Mouse (Mus musculus) urinary bladder, postnatal 4 days (tissue): ENCODE measurements at regions not wholly inside any gene's neighbourhood (a gene's known extent, or its start where the extent isn't known, plus 50 kb on each side); places are given as distances from the start of the nearest gene placed in this dataset.

ENCODE experiments used
- DNase-seq, 2 experiments: peaks; one replicate each; pipeline ENCODE4 v3.0.0; 2021 to 2022; ENCODE audit warnings: low spot score in 2 of 2

DNA sequence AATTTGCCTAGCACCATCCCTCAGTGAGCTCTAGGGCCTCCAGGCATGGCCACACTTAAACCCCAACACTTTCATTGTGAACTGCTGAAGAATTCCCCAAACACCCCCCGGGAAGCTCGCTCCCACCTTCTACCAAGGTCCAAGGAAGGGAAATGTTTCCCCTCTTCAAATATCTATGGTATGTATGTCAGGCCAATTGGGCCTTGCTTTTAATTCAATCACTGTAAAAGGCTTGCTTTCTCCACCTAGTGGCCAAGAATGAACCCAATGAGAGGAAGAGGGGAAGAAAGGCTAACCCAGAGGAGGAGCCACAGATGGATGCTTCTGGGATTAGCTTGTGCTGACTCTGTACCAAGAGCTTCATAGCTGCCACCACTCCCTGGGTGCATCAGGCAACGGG is 336.3 kb upstream of the Tgfbr2 start:
- no peak for DNase-seq

- DNase-seq: no peak
Observed at GRCm38 (mm10) chr9:116507756-116508155, 332.6 kb upstream of the Tgfbr2 start.

DNA sequence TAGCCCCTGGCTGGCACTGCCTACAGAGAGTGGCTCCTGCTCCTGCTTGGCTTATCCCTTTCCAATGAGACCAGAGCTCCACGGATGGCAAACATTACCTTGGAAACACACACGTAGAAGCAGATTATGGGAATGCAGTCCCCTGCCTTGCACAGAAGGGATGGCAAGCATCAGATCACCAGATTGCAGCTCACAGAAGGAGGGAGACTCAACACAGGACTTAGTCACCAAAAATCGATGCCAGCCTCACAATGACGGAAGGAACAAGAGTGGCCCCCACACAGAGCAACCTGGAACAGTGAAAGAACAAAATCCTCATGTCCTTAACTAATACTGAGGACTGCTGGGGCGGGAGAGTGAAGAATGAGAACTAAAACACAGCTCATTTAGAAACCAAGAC is 327.7 kb upstream of the Tgfbr2 start:
- no peak for DNase-seq

DNA sequence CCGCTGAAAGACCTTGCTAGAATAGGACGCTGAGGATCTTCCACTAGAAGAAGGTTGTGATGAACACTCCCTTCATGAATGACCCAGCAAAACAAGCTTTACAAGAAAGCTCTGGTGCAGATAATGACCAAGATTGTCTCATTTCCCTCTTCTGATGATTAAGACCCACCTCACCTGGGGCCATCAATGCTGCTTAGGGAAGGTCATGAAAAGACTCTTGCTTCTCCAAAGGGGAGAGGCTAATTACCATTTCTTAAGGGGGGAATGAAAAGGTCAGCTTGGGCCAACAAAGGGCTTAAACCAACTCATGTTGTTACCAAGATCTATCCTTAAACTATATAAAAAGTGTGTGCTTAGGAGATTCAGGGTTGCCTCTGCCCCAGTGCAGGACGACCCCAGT is 325.8 kb upstream of the Tgfbr2 start:
- no peak for DNase-seq

GRCm38 (mm10) chr9:116491227-116491626 is 316.1 kb upstream of the Tgfbr2 start:
- no peak for DNase-seq

GRCm38 (mm10) chr9:116489787-116490186 is 314.6 kb upstream of the Tgfbr2 start:
- no peak for DNase-seq

DNA sequence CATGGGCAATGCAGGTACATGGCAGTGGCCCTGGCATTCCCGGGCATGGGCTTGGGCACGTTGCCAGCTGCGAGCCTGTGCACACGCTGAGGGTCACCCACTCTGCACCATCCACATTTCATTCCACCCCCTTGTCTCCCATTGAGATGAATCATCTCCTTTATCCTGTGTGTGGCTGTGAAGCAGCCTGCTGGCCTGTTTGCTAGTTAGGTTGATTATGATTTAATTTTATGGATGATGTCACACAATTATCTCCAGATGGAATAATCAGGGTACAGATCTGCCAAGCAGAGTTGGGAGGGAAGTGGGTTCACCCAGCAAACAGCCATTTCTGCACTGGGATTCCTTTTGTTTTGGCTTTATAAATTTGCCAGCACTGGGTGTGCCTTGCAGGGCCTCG is 314.1 kb upstream of the Tgfbr2 start:
- no peak for DNase-seq

GRCm38 (mm10) chr9:116477309-116477708 is 302.1 kb upstream of the Tgfbr2 start:
- no peak for DNase-seq

- no peak for DNase-seq
Observed at GRCm38 (mm10) chr9:116475206-116475955, 300.2 kb upstream of the Tgfbr2 start.

DNA sequence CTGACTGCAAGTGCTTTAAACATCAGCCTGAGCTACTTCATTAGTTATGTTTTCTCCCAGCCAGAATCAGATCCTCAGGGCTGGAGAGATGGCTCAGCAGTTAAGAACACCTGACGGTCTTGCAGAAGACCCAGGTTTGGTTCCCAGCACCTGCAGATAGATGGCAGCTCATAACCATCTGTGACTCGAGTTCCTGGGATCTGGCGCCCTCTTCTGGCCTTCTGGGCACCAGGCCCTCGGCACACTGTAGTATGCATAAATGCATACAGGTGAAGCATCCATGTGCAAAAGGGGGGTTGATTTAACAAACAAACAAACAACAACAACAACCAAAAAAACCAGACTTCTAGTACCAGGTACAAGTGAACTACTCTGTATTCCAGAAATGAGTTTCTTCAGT is 297.7 kb upstream of the Tgfbr2 start:
- no peak for DNase-seq

GRCm38 (mm10) chr9:116468569-116469250 is 293.6 kb upstream of the Tgfbr2 start:
- no peak for DNase-seq

GRCm38 (mm10) chr9:116466336-116466735 is 291.2 kb upstream of the Tgfbr2 start:
- DNase-seq: no peak

DNA sequence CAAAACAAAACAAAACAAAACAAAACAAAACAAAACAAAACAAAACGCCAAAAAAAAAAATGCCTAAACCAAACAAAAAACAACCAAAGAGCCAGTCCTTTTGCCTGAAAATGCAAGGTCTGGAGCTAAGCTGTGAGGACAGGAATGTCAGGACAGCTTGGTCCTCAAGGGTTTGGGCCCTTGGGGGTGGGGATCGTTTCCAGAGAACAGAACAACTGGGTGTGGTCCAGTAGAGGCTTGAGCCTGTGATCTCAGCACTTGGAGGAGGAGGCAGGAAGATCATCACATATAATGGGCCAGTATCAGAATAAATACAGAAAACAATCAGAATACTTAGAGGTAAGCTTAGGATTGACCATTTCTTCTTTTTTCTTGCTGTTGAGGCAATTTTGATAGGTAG is 289.5 kb upstream of the Tgfbr2 start:
- no peak for DNase-seq

DNA sequence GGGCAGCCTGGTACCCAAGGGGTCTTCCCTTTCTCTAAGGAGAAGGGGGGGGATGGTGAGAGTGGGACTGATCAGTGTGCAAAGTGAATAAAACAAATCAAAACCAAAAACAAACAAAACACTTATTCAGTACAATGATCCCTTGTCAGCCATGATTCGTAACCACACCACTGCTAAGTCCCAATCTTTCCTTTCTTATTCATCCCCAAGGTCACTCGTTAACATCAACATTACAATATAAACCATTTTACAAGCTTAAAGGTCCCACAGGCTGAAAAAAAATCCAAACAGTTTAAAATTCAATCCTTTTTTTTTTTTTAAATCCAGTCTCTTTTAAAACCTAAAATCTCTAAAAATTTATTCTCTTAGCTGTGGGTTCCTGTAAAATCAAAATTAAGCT is 287.1 kb upstream of the Tgfbr2 start:
- DNase-seq: no peak

DNA sequence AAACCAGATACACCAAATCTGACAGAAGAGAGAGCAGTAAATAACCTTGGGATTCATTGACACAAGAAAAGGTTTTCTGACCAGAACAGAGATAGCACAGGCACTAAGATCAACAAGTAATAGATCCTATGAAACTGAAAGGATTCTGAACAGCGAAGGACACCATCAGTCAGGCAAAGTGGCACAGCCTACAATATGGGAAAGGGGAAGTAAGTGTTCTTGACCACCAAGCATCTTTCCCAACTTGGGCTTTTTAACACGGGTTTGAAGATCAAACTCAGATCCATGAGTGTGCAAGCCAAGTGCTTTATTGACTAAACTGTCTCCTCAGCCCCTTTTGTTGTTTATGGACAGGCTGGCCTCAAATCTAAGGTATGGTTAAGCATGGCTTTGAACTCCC is 284.9 kb upstream of the Tgfbr2 start:
- DNase-seq: no peak

DNA sequence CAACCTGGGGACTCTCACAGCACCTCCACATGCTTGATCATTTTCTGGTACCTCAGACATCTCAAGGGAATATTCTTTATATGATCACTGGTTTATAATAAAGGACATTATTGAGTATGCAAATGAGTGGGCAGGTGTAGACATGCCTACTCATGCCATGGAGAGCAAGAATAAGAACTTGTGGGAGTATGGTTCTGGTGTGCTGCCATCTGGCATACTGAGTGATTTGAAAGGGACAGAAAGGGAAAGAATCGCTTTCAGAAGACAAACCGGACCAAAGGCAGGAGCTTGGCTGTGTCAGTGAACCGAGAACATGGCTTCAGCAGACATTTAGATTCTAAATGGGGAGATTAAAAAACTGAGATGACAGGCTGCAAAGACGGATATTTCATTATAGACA is 276.9 kb upstream of the Tgfbr2 start:
- DNase-seq: no peak

DNA sequence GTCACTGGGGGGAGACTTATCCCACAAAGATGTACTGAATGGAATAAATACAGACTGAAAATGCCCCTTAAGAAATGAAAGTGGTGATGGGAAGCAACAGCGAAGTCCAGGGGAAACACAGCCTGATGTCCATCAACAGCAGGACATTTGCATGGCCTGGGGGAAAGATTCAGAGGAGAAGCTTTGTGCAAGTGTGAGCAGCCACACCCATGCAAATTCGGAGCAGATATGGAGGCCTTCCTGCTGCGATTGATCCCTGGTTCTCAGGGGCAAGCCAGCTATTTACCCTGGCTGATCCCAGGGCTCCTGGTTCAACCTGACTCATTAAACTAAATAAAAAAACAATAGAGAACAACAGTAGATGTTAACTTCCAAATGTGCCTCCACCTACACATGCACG is 275.7 kb upstream of the Tgfbr2 start:
- DNase-seq: no peak

GRCm38 (mm10) chr9:116447734-116448133 is 272.6 kb upstream of the Tgfbr2 start:
- no peak for DNase-seq

DNA sequence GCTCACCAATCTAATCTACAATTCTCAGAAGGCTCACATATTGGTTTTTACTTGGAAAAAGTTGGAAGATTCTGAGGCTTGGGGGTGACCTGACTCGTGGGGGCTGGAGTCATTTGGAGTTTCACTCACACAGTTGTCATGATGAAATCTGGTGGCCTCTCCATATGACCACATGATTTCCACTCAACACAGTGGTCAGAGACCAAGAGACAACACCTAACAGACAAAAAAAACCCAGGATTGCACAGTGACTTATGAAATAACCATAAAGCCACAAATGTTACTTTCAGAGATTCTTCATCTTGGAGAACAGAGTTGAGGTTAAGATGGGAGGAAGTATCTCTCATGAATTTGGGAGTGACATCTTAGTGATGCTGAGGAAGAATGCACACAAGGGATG is 263.4 kb upstream of the Tgfbr2 start:
- DNase-seq: no peak

DNA sequence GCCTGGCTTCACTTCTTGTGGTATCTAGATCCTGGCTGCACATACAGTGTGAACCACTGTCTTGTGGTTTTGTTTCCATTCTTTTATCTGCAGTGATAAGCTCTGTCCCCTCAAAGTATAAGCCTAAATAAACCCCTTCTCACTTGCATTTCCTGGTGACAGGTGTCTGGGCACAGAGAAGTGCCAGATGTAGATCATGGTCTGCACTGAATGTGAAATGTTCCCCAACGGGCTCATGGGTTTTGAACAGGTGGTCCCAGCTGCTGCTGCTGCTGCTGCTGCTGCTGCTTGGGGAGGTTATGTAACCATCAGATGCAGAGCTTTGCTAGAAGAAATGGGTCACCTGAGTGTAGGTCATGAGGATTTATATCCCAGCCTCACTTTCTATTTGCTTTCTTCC is 259.3 kb upstream of the Tgfbr2 start:
- DNase-seq: no peak

DNA sequence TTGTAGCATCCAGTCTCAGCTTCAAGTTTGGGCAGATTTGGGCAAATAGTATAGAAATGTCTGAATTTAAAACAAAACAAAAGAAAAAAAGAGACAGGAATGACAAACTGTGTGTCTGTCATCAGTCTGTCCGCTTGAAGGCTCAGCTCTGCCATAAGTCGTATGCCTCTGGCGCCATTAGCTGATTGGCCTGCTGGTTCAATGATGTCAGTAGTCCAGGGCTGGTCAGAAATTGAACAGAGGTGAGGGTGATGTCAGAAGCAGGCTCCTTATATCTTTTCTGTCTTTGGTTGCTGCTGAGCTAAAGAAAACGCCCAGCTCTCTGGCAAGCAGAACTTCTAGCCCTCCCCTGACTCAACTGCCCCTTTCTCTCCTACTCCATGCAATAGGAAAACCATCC is 253.9 kb upstream of the Tgfbr2 start:
- DNase-seq: no peak

DNA sequence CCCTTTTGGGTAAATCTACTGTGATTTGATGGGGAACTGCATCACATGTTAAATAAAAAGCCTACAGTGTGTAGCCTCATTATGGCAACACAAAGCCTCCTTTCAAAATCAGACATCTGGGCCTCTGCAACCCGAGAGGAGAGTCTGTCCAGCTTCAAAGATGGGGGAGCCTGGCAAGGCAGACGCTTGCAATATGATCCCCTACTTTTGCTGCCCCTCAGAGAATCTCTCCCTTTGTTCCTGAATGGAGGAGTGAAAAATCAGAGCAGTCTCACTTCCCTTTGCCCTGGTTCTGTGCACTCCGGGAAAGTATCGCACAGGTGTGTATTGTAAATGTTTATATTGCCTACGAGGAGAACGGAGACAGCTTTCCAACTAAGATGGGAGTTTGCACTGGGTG is 253.3 kb upstream of the Tgfbr2 start:
- no peak for DNase-seq

GRCm38 (mm10) chr9:116427278-116427677 is 252.1 kb upstream of the Tgfbr2 start:
- no peak for DNase-seq
